Mouse (Mus musculus) urinary bladder, adult 2 months (tissue): ENCODE data around the gene Fbxo39. TPM values are rescaled to one million over a fixed set of nuclear protein-coding genes. Genes with fewer than 3 reads are reported as not detected.

ENCODE experiments used
- DNase-seq: peaks from one replicate; pipeline ENCODE4 v3.0.0; 2022; ENCODE audit warnings: low spot score
- polyA plus RNA-seq: library from polyadenylated mRNA; depleted of rRNA; stranded (reverse); fragments of >200 nt; gene quantifications from 2 replicates; pipeline ENCODE4 v1.2.3, GENCODE M21; 2012; rRNA removed

Gene Fbxo39
- polyA plus RNA-seq, 1 experiment = 0.10 TPM

- no peak for DNase-seq
Measured at GRCm38 (mm10) chr11:72363523-72364240, 49.4 kb downstream of the Fbxo39 start.

GRCm38 (mm10) chr11:72364526-72364925 lies 50.3 kb downstream of the Fbxo39 start:
- DNase-seq = no peak

GRCm38 (mm10) chr11:72366126-72366525 lies 51.9 kb downstream of the Fbxo39 start:
- DNase-seq = no peak

- no peak for DNase-seq
Measured at GRCm38 (mm10) chr11:72367934-72368674, 53.9 kb downstream of the Fbxo39 start.

Other genes with a start within 250 kb of the Fbxo39 start
- 9.6 and 9.9 TPM in 2 replicates for gene Pitpnm3, start 178.7 kb upstream of the Fbxo39 start, polyA plus RNA-seq
- gene Gm43951, start 107.6 kb upstream of the Fbxo39 start, polyA plus RNA-seq = 0.43 and 0.84 TPM in 2 replicates
- 10.7 and 10.8 TPM in 2 replicates for gene 4933427D14Rik, start 107.0 kb upstream of the Fbxo39 start, polyA plus RNA-seq
- gene Txndc17, start 106.9 kb upstream of the Fbxo39 start, polyA plus RNA-seq = 146 and 164 TPM in 2 replicates
- 17.7 and 25.5 TPM in 2 replicates for gene Med31, start 98.9 kb upstream of the Fbxo39 start, polyA plus RNA-seq
- 0.16 and 0.39 TPM in 2 replicates for gene Slc13a5, start 47.2 kb upstream of the Fbxo39 start, polyA plus RNA-seq
- gene Xaf1, start 12.8 kb upstream of the Fbxo39 start, polyA plus RNA-seq = 34.1 and 37.8 TPM in 2 replicates
- gene Tekt1, start 48.0 kb downstream of the Fbxo39 start, polyA plus RNA-seq = 0.09 and 0.17 TPM in 2 replicates
- 5.3 and 6.7 TPM in 2 replicates for gene Smtnl2, start 97.3 kb downstream of the Fbxo39 start, polyA plus RNA-seq
- gene Ggt6, start 121.1 kb downstream of the Fbxo39 start, polyA plus RNA-seq = 3.6 and 3.7 TPM in 2 replicates
- 55.1 and 75.5 TPM in 2 replicates for gene Mybbp1a, start 126.9 kb downstream of the Fbxo39 start, polyA plus RNA-seq
- gene Spns2, start 175.5 kb downstream of the Fbxo39 start, polyA plus RNA-seq = 17.9 and 20.1 TPM in 2 replicates
- gene Spns3, start 236.1 kb downstream of the Fbxo39 start, polyA plus RNA-seq = 0.45 and 0.46 TPM in 2 replicates